ENCODE assay signal across 11 mouse cellular contexts in the genomic region with DNA sequence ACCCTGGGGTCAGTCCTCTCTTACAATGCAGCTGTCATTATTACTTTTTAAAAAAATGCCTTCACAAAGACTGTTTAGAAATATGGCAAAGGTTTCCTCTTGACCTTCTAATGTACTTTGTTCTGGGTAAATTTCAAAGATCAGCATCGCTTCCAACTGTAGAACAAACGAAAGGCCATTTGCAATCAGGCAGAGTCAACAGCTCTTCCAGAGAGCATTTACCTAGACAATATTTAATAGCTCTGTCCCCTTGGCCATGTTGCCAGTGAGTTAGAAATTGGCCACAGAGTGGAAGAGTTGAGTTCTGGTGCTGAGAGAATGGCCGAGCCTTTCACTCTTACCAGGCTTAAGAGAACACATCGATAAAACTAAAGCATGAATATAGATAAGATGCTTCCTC.
"Had no signal": no experiment of that assay in that cellular context is flagged by ENCODE, and none has a peak within 500 bp of the region (broad histone marks: within the 10 kb centered on the region; RNA-seq: fewer than 3 reads in every experiment).

No protein-coding gene starts in this region.

- H3K9ac ChIP-seq: limb, embryonic 12.5 days; midbrain, embryonic 13.5 days; neural tube, embryonic 15.5 days had no signal

- H3K4me2 ChIP-seq: limb, embryonic 12.5 days; midbrain, embryonic 13.5 days; neural tube, embryonic 15.5 days had no signal

- H3K36me3 ChIP-seq: limb, embryonic 12.5 days; midbrain, embryonic 13.5 days; neural tube, embryonic 15.5 days had no signal

- H3K27me3 ChIP-seq: limb, embryonic 12.5 days; midbrain, embryonic 13.5 days; neural tube, embryonic 15.5 days had no signal

- H3K27ac ChIP-seq: hindbrain, postnatal 0 days; limb, embryonic 12.5 days; midbrain, embryonic 13.5 days; neural tube, embryonic 15.5 days had no signal

- H3K4me1 ChIP-seq: limb, embryonic 12.5 days had no signal

- H3K9me3 ChIP-seq: limb, embryonic 12.5 days; midbrain, embryonic 13.5 days; neural tube, embryonic 15.5 days had no signal

- H3K4me3 ChIP-seq: limb, embryonic 12.5 days; midbrain, embryonic 13.5 days; myocyte; neural tube, embryonic 15.5 days had no signal

- DNase-seq: kidney, adult 11 months; kidney, postnatal 36 days; lung, adult 18-20 months; right cerebral cortex, adult 18-20 months; right cerebral cortex, postnatal 25 days; thymus, postnatal 36 days had no signal

- ATAC-seq: hindbrain, postnatal 0 days had no signal
